Mouse (Mus musculus) heart, postnatal 0 days (tissue): ENCODE measurements around the gene Hnrnpul2. TPM values are rescaled to one million over a fixed set of nuclear protein-coding genes. Genes with fewer than 3 reads are reported as not detected.

Source experiments
- ATAC-seq: fragments of 200-750 bp; cut with Nextera tagmentation; 2 replicates; pipeline ENCODE4 v1.8.0; 2017; ENCODE audit warnings: low read depth, moderate number of reproducible peaks, moderate library complexity; ENCODE audit not compliant: insufficient read depth
- DNase-seq: peaks from one replicate; pipeline ENCODE4 v3.0.0-alpha.2; 2016; ENCODE audit warnings: low spot score
- H3K27ac ChIP-seq: fragments of 300-500 bp; sonication (generic); 2 replicates; pipeline ENCODE4 v1.5.1; 2014; ENCODE audit warnings: low read depth, mild to moderate bottlenecking
- H3K27me3 ChIP-seq: fragments of 300-500 bp; sonication (generic); 2 replicates; pipeline ENCODE4 v1.6.1; 2014; ENCODE audit warnings: low read length, mixed read lengths; ENCODE audit not compliant: control insufficient read depth, insufficient read depth
- H3K36me3 ChIP-seq: fragments of 300-500 bp; sonication (generic); replicated peaks from 2 replicates; pipeline ENCODE4 v1.6.1; 2014; ENCODE audit warnings: low read length, mixed read lengths; ENCODE audit not compliant: control insufficient read depth, insufficient read depth
- H3K4me1 ChIP-seq: fragments of 300-500 bp; sonication (generic); 2 replicates; pipeline ENCODE4 v1.6.1; 2014; ENCODE audit warnings: antibody characterized with exemption; ENCODE audit not compliant: control insufficient read depth, insufficient read depth
- H3K4me2 ChIP-seq: fragments of 300-500 bp; sonication (generic); 2 replicates; pipeline ENCODE4 v1.6.1; 2014; ENCODE audit warnings: low read depth, mild to moderate bottlenecking, low read length, moderate library complexity
- H3K4me3 ChIP-seq: fragments of 300-500 bp; sonication (generic); 2 replicates; pipeline ENCODE4 v1.5.1; 2014; ENCODE audit warnings: low read depth, low read length
- H3K9ac ChIP-seq: fragments of 300-500 bp; sonication (generic); replicated peaks from 2 replicates; pipeline ENCODE4 v1.6.1; 2014; ENCODE audit warnings: low read depth, low read length, mixed read lengths
- H3K9me3 ChIP-seq: fragments of 300-500 bp; sonication (generic); replicated peaks from 2 replicates; pipeline ENCODE4 v1.6.1; 2016; ENCODE audit warnings: low read length; ENCODE audit not compliant: control insufficient read depth
- CTCF ChIP-seq: IDR thresholded peaks from 2 replicates; pipeline ENCODE4 v1.5.1; 2016; ENCODE audit warnings: antibody characterized with exemption, control low read depth, low read depth
- EP300 ChIP-seq: IDR thresholded peaks from 2 replicates; pipeline ENCODE4 v1.6.1; 2016; ENCODE audit warnings: antibody characterized with exemption, low read depth
- WGBS: fragments of 180-500 bp; shearing (Covaris S2); extraction: QIAGEN DNeasy Blood & Tissue Kit; methylation state at CpG from one replicate; pipeline ENCODE4 v1.1.7; 2014; 5-methylcytosine and 5-hydroxymethylcytosine counted together
- polyA plus RNA-seq: library from polyadenylated mRNA; unstranded; fragments of >200 nt; fragmentation: Nextera tagmentation; extraction: Ambion mirVana; gene quantifications from 2 replicates; pipeline ENCODE4 v1.2.1, GENCODE M21; 2015
- total RNA-seq: library from RNA; depleted of rRNA; stranded (reverse); fragments of >200 nt; gene quantifications from 2 replicates; pipeline ENCODE4 v1.2.3, GENCODE M21; 2014; ENCODE audit warnings: low replicate concordance

The Hnrnpul2 gene
- total and polyA plus RNA-seq, 2 experiments from 2014 or later, result 2.5 to 7.1 TPM

DNA sequence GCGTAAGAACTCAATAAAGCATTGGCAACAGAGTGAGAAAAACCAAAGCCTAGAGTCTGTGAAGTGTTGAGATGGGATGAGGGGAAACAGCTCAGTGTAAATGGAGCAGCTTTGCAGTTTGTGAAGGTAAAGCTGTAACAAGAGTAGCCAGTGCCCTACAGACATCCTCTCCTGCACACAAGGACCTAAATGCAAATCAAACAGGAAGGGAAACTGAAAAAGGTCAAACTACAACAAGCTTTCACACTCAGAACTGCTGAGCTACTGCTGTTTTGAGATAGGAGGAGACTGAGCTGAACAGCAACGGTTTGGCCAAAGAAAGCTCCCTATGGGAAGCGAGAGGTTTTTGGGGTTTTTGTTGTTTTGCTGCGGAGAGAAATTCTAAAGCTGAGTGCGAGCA lies 13.0 kb upstream of the Hnrnpul2 start:
- no peak overlapping the region for H3K9ac ChIP-seq
- no peak for TF ChIP-seq EP300
- TF ChIP-seq CTCF, result no peak
- no peak overlapping the region for H3K4me3 ChIP-seq
- DNase-seq (no peak), ATAC-seq (no peak)
- peaks cover 41% of the 10 kb centered on the region for H3K36me3 ChIP-seq
- no peaks in the 10 kb centered on the region for H3K27me3 ChIP-seq
- no peak overlapping the region for H3K27ac ChIP-seq
- H3K9me3 ChIP-seq, result no peaks in the 10 kb centered on the region
- 94% methylated on average over 5 of the region's 5 CpGs for WGBS
- H3K4me2 ChIP-seq, result no peak overlapping the region
- peaks cover 6% of the 10 kb centered on the region; the same call in 1 of the 2 replicates for H3K4me1 ChIP-seq

DNA sequence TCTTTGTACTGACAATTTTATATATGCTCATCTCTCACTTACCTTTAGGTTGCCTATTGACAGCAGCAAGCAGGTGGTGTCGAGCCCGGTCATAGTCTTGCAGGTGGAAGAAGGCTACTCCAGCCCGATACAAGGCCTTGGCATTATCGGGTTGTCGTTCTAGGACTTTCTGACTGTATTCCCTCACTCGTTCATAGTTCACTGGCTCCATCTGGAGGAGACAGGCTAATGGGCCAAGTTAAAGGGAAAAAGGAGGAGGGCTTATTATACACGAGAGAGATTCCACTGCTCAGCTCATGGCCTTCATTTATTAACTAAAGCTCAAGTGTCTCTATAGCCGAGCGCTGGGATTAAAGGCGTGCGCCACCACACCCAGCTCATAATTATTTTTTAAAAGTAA lies 4.0 kb upstream of the Hnrnpul2 start:
- Histone ChIP-seq H3K4me2 (no peak overlapping the region), H3K27me3 (no peaks in the 10 kb centered on the region), H3K27ac (no peak overlapping the region), H3K9me3 (no peaks in the 10 kb centered on the region), H3K36me3 (peaks cover 49% of the 10 kb centered on the region), H3K9ac (no peak overlapping the region), H3K4me3 (no peak overlapping the region), H3K4me1 (peaks cover 10% of the 10 kb centered on the region)
- 69% methylated on average over 11 of the region's 11 CpGs for WGBS
- no peak for ATAC-seq
- no peak for TF ChIP-seq EP300
- peak; percentile 31 for TF ChIP-seq CTCF
- no peak for DNase-seq

DNA sequence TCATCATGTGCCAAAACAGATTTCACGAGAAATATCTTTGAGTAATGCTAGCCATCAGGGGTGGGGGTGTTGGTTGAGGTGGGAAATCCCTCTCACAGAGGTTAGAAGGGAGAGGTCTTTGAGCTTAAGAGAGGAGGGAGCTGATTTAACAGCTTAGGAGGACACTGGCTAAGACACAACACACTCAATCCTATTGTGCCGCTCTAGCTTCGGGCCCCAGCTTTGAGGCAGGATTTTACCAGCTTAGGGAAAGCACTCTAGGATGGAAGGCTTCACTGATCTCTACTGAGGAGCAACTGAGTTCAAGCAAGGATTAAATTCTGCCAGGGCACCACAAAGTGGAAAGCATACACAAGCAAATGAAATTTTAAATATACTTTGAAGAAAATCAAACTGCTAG lies 2.8 kb upstream of the Hnrnpul2 start:
- no peak overlapping the region for H3K4me2 ChIP-seq
- DNase-seq, result no peak
- H3K9me3 ChIP-seq, result no peaks in the 10 kb centered on the region
- WGBS, result 79% methylated on average over 3 of the region's 3 CpGs
- ATAC-seq, result no peak
- H3K36me3 ChIP-seq, result peaks cover 40% of the 10 kb centered on the region
- H3K27ac ChIP-seq, result no peak overlapping the region
- no peaks in the 10 kb centered on the region for H3K27me3 ChIP-seq
- no peak for TF ChIP-seq CTCF
- no peak for TF ChIP-seq EP300
- H3K9ac ChIP-seq, result no peak overlapping the region
- peaks cover 16% of the 10 kb centered on the region for H3K4me1 ChIP-seq
- no peak overlapping the region for H3K4me3 ChIP-seq

DNA sequence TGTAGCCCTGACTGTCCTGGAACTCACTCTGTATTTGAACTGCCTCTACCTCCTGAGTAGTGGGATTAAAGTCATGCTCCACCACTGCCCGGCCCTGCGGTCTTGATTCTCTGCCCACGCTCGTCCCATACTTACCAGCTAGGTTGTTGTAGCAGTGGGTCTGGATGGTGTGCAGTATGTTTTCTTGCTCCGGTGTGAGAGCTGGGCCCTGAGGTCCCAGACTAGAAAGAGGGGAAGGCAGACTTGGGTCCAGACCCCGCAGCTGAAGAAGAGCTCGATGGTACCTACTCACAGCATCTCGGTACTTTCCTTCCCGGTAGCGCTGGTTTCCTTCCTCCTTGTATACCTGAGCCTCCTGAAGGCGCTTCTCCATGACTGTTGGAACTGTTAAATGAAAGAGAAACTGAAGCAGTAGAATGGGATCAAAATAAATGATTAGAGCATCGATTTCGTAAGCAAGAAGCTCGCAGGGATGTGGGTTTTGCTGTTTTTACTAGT lies 1.5 kb upstream of the Hnrnpul2 start:
- H3K4me2 ChIP-seq, result peak overlapping the region; percentile 95
- H3K4me3 ChIP-seq, result peak overlapping the region; percentile 96
- no peak for DNase-seq
- peak overlapping the region; percentile 99 for H3K27ac ChIP-seq
- no peak for TF ChIP-seq CTCF
- peaks cover 20% of the 10 kb centered on the region for H3K4me1 ChIP-seq
- H3K27me3 ChIP-seq, result no peaks in the 10 kb centered on the region
- H3K9ac ChIP-seq, result peak overlapping the region; percentile 76
- H3K36me3 ChIP-seq, result peaks cover 36% of the 10 kb centered on the region
- 16% methylated on average over 14 of the region's 14 CpGs for WGBS
- ATAC-seq, result no peak
- H3K9me3 ChIP-seq, result no peaks in the 10 kb centered on the region

DNA sequence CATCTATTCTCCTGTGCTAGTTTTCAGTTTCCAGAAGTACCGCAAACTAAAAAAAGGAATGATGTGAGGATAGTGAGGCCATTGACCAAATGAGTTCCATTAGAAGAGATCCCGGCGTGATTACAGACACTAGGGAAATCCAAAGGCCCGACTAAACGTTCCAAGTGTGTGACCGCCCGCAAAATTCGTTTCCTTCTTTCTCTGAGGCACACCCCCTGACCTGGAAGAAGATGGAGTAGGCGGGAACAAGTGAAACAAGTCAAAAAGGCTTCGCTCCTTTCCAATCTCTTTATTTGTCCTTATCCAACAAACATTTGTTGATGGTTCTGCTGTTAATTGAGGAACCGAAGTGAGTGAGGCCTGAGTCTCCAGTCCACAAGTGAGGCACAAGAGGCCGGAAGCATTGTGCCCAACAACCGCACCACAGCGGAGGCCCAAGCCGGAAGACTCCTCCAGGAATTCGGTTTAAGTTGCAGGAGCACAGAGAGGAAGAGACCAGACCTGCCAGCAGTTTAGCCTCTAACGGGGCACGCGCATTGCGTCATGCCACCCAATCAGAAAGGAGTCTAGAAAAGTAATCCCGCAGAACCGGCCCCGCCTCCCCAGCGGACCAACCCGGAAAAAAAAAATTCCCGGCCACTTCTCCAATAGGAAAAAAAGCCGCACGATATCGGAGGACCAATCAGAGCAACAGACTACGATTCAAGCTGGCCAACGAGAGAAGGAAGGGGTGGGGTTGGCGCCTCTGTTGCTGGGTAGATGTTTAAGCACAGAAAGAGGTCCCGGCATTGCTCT lies 812 bp upstream of the Hnrnpul2 start, which contains the start of gene Ttc9c:
Gene Ttc9c, minus strand, starts transcription at position 533 of the 795 bp plus-strand sequence.
- Histone ChIP-seq H3K9me3 (no peaks in the 10 kb centered on the region), H3K4me1 (peaks cover 20% of the 10 kb centered on the region), H3K9ac (peak within 1 kb of the TSS; percentile 97), H3K27ac (peak within 1 kb of the TSS; percentile 99), H3K4me2 (peak within 1 kb of the TSS; percentile 95), H3K36me3 (peaks cover 37% of the 10 kb centered on the region), H3K4me3 (peak within 1 kb of the TSS; percentile 96), H3K27me3 (no peaks in the 10 kb centered on the region)
- peak; percentile 99 for DNase-seq
- WGBS, result under 1% methylated on average over 33 of the region's 33 CpGs
- peak; percentile 87 for ATAC-seq
- TF ChIP-seq EP300, result peak; percentile 86
- TF ChIP-seq CTCF, result no peak
